Mouse (Mus musculus) spleen, postnatal 4 days (tissue): ENCODE measurements around the gene Defb25.
A peak's percentile ranks its signal among the peaks of the same experiment; 100 is the strongest.

Source experiments
- DNase-seq, 2 experiments: peaks; one replicate each; pipeline ENCODE4 v3.0.0; 2022; ENCODE audit warnings: low spot score in 2 of 2

The Defb25 gene

GRCm38 (mm10) chr2:152628066-152628465, 5.2 kb upstream of the Defb25 start:
- no peak for DNase-seq

- no peak for DNase-seq
Observed at GRCm38 (mm10) chr2:152626774-152627591, 4.1 kb upstream of the Defb25 start, which contains the start of gene Rem1. Rem1 (plus strand) TSS chr2:152626951.

GRCm38 (mm10) chr2:152625256-152625655, 2.4 kb upstream of the Defb25 start:
- no peak for DNase-seq

GRCm38 (mm10) chr2:152624566-152624965, 1.7 kb upstream of the Defb25 start:
- no peak for DNase-seq

- DNase-seq = no peak
Observed at GRCm38 (mm10) chr2:152622151-152622550, 702 bp downstream of the Defb25 start.

GRCm38 (mm10) chr2:152620367-152621134, 2.3 kb downstream of the Defb25 start:
- DNase-seq = no peak

- DNase-seq = no peak
Observed at GRCm38 (mm10) chr2:152617374-152617773, 5.5 kb downstream of the Defb25 start.

GRCm38 (mm10) chr2:152616470-152616869, 6.4 kb downstream of the Defb25 start:
- DNase-seq = no peak

GRCm38 (mm10) chr2:152615563-152615962, 7.3 kb downstream of the Defb25 start:
- peak in 1 of 2 experiments; percentile 30 for DNase-seq

- no peak for DNase-seq
Observed at GRCm38 (mm10) chr2:152612193-152612592, 10.7 kb downstream of the Defb25 start.

GRCm38 (mm10) chr2:152608719-152609118, 14.1 kb downstream of the Defb25 start:
- DNase-seq = no peak

- DNase-seq = no peak
Observed at GRCm38 (mm10) chr2:152607746-152608145, 15.1 kb downstream of the Defb25 start.

- DNase-seq = no peak
Observed at GRCm38 (mm10) chr2:152604057-152604456, 18.8 kb downstream of the Defb25 start, which contains the start of gene Defb36. Defb36 (plus strand) TSS chr2:152604327.

GRCm38 (mm10) chr2:152601275-152601960, 21.4 kb downstream of the Defb25 start:
- DNase-seq = no peak

- DNase-seq = no peak
Observed at GRCm38 (mm10) chr2:152600076-152600475, 22.8 kb downstream of the Defb25 start.

- DNase-seq = no peak
Observed at GRCm38 (mm10) chr2:152599299-152599698, 23.6 kb downstream of the Defb25 start, which contains the start of gene Defb45. Defb45 (minus strand) TSS chr2:152599399.

GRCm38 (mm10) chr2:152589021-152589420, 33.8 kb downstream of the Defb25 start:
- no peak for DNase-seq

GRCm38 (mm10) chr2:152588450-152588849, 34.4 kb downstream of the Defb25 start:
- DNase-seq = no peak

- DNase-seq = no peak
Observed at GRCm38 (mm10) chr2:152586926-152587560, 35.8 kb downstream of the Defb25 start.

GRCm38 (mm10) chr2:152580612-152581011, 42.2 kb downstream of the Defb25 start:
- DNase-seq = no peak

GRCm38 (mm10) chr2:152580107-152580506, 42.7 kb downstream of the Defb25 start, which contains the start of gene Defb19:
Defb19 (minus strand) TSS chr2:152580312.
- no peak for DNase-seq
